Comparison of ENCODE assay signal across 16 mouse cellular contexts in the genomic region with DNA sequence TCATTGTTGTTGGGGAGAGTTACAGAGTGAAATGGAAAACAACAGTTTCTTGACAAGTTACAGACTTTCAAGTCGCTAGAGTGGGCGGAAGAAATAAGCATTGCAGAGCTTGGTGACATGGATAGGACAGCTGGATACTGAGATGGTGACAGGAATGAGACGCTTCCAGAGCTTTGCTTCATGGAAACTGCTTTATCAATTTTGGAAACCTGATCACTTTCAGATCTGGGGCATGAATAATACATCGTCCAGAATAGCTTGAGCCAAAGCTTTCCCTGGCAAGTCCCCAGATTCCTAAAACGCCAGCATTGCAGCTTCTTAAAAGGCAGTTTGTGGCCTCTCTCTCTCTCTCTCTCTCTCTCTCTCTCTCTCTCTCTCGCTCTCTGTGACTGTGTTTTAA.
DNase-seq lines count a peak whose midpoint lies in the region; ATAC-seq and TF ChIP-seq lines count a peak whose summit lies in the region.
"Had no signal": no experiment of that assay in that cellular context is flagged by ENCODE, and none has a peak within 500 bp of the region (broad histone marks: within the 10 kb centered on the region; RNA-seq: fewer than 3 reads in every experiment).

No protein-coding gene starts in this region.

- TF ChIP-seq POLR2A in lung, adult 2 months (IDR thresholded peaks at IDR 0.05; ENCODE audit: borderline replicate concordance, extremely low read depth, low read depth, low read length): no peak

- H3K27ac ChIP-seq in lung, embryonic 14.5 days (ENCODE audit: low read depth): no peak overlapping the region; the same call in 1 of the 2 replicates
- H3K27ac ChIP-seq in layer of hippocampus, adult 2 months: peak overlapping the region; percentile 68; the same call in 1 of the 2 replicates
- H3K27ac ChIP-seq in hindbrain, embryonic 14.5 days: no peak overlapping the region
- H3K27ac ChIP-seq: embryonic facial prominence, embryonic 12.5 days; forebrain, embryonic 12.5 days; liver, embryonic 14.5 days; neural tube, embryonic 15.5 days had no signal

- WGBS in lung, embryonic 14.5 days: 30% methylated on average over 6 of the region's 6 CpGs
- WGBS in lung, adult 2 months: 40% methylated on average over 6 of the region's 6 CpGs
- whole genome bisulfite sequencing in hindbrain, embryonic 14.5 days: 79% methylated on average over 6 of the region's 6 CpGs

- peak; percentile 4 to 19 for DNase-seq in heart, adult 9 months (ENCODE audit: low spot score in 2 of 2)
- no peak for DNase-seq in heart, adult 8-10 months (ENCODE audit: low spot score)
- peak; percentile 75 for DNase-seq in lung, embryonic 14.5 days
- no peak for DNase-seq in lung, adult 2 months
- DNase-seq in brain, adult 2 months (ENCODE audit: low read depth, low spot score): peak; percentile 73
- peak in 1 of 2 experiments; percentile 58 for DNase-seq in layer of hippocampus, adult 2 months (ENCODE audit: low spot score in 2 of 2)
- no peak for DNase-seq in hindbrain, embryonic 14.5 days (ENCODE audit: low spot score)
- DNase-seq in kidney, adult 11 months: no peak
- DNase-seq: adrenal gland, postnatal 10 days; cerebellum, postnatal 14 days; gastrocnemius, postnatal 25 days had no signal

- H3K4me1 ChIP-seq in lung, embryonic 14.5 days (ENCODE audit: insufficient read depth): no peaks in the 10 kb centered on the region
- H3K4me1 ChIP-seq in lung, adult 2 months (ENCODE audit: control insufficient read depth, insufficient read depth, low read length): no peaks in the 10 kb centered on the region
- H3K4me1 ChIP-seq in hindbrain, embryonic 14.5 days (replicated peaks; ENCODE audit: control insufficient read depth, insufficient read depth, low read length): no peaks in the 10 kb centered on the region
- H3K4me1 ChIP-seq: embryonic facial prominence, embryonic 12.5 days; forebrain, embryonic 12.5 days; neural tube, embryonic 15.5 days had no signal

- H3K4me2 ChIP-seq in lung, embryonic 14.5 days: no peak overlapping the region; the same call in 1 of the 2 replicates
- no peak overlapping the region for H3K4me2 ChIP-seq in hindbrain, embryonic 14.5 days (replicated peaks)
- H3K4me2 ChIP-seq: embryonic facial prominence, embryonic 12.5 days; forebrain, embryonic 12.5 days; neural tube, embryonic 15.5 days had no signal

- ATAC-seq in lung, embryonic 14.5 days (ENCODE audit: insufficient read depth): peak; percentile 91
- ATAC-seq in hindbrain, embryonic 14.5 days (ENCODE audit: low FRiP score): no peak

- no peaks in the 10 kb centered on the region for H3K36me3 ChIP-seq in lung, embryonic 14.5 days (ENCODE audit: insufficient read depth)
- no peaks in the 10 kb centered on the region for H3K36me3 ChIP-seq in hindbrain, embryonic 14.5 days (replicated peaks; ENCODE audit: control insufficient read depth, insufficient read depth)
- H3K36me3 ChIP-seq: embryonic facial prominence, embryonic 12.5 days; forebrain, embryonic 12.5 days; G1E; neural tube, embryonic 15.5 days had no signal

- no peaks in the 10 kb centered on the region for H3K9me3 ChIP-seq in lung, embryonic 14.5 days (ENCODE audit: low read depth, low read length)
- no peaks in the 10 kb centered on the region for H3K9me3 ChIP-seq in hindbrain, embryonic 14.5 days (ENCODE audit: control insufficient read depth, low read length)
- H3K9me3 ChIP-seq: embryonic facial prominence, embryonic 12.5 days; forebrain, embryonic 12.5 days; G1E; neural tube, embryonic 15.5 days had no signal

- H3K27me3 ChIP-seq in lung, embryonic 14.5 days (ENCODE audit: insufficient read depth, low read length): no peaks in the 10 kb centered on the region
- no peaks in the 10 kb centered on the region for H3K27me3 ChIP-seq in hindbrain, embryonic 14.5 days (ENCODE audit: control insufficient read depth, insufficient read depth, low read length)
- H3K27me3 ChIP-seq: embryonic facial prominence, embryonic 12.5 days; forebrain, embryonic 12.5 days; neural tube, embryonic 15.5 days had no signal

- no peak for TF ChIP-seq CTCF in lung, embryonic 14.5 days (IDR thresholded peaks at IDR 0.05; ENCODE audit: low read depth)
- TF ChIP-seq CTCF in lung, adult 2 months (IDR thresholded peaks at IDR 0.05; ENCODE audit: insufficient read depth, low read length): no peak
- no peak for TF ChIP-seq CTCF in layer of hippocampus, adult 2 months (conservative IDR thresholded peaks at IDR 0.05)

- no peak overlapping the region for H3K9ac ChIP-seq in lung, embryonic 14.5 days
- H3K9ac ChIP-seq in hindbrain, embryonic 14.5 days: no peak overlapping the region
- H3K9ac ChIP-seq: embryonic facial prominence, embryonic 12.5 days; forebrain, embryonic 12.5 days; liver, embryonic 14.5 days; neural tube, embryonic 15.5 days had no signal

- no peak overlapping the region for H3K4me3 ChIP-seq in lung, embryonic 14.5 days (ENCODE audit: low read depth, low read length)
- no peak overlapping the region for H3K4me3 ChIP-seq in lung, adult 2 months (replicated peaks; ENCODE audit: extremely low read depth, low read depth, low read length)
- no peak overlapping the region for H3K4me3 ChIP-seq in layer of hippocampus, adult 2 months
- H3K4me3 ChIP-seq in hindbrain, embryonic 14.5 days (replicated peaks; ENCODE audit: low read length): no peak overlapping the region
- H3K4me3 ChIP-seq: embryonic facial prominence, embryonic 12.5 days; forebrain, embryonic 12.5 days; neural tube, embryonic 15.5 days had no signal

Comparison
In these comparisons a context has a peak if more than half of its experiments do, and no peak if none do; other contexts are left out.
1. DNase-seq: peak in heart, adult 9 months (2 of 2), lung, embryonic 14.5 days (single experiment) and brain, adult 2 months (single experiment); none in heart, adult 8-10 months (single experiment), lung, adult 2 months (single experiment), hindbrain, embryonic 14.5 days (single experiment) and kidney, adult 11 months (single experiment).